Mouse (Mus musculus) spleen, adult 2 months (tissue): ENCODE measurements around the gene Dclre1b. TPM values are rescaled to one million over a fixed set of nuclear protein-coding genes. Genes with fewer than 3 reads are reported as not detected.
A peak's percentile ranks its signal among the peaks of the same experiment; 100 is the strongest.

Experiments used
- DNase-seq, 2 experiments: peaks; one replicate each; pipeline versions ENCODE4 v3.0.0 to v3.0.0-alpha.2; 2012 to 2021; ENCODE audit warnings: low spot score in 2 of 2, low read depth in 1 of 2
- H3K27ac ChIP-seq: fragments of 200-500 bp; 2 replicates; pipeline ENCODE4 v1.5.1; 2012; ENCODE audit warnings: low read length, inconsistent platforms; ENCODE audit not compliant: insufficient read depth
- H3K27me3 ChIP-seq: fragments of 200-500 bp; 2 replicates; pipeline ENCODE4 v1.6.1; 2012; ENCODE audit warnings: mild to moderate bottlenecking, moderate library complexity, low read length, inconsistent platforms; ENCODE audit not compliant: control insufficient read depth, insufficient read depth
- H3K36me3 ChIP-seq: fragments of 200-500 bp; 2 replicates; pipeline ENCODE4 v1.6.1; 2012; ENCODE audit warnings: mild to moderate bottlenecking, low read length, inconsistent platforms; ENCODE audit not compliant: control insufficient read depth, insufficient read depth
- H3K4me1 ChIP-seq: fragments of 200-500 bp; 2 replicates; pipeline ENCODE4 v1.6.1; 2011; ENCODE audit warnings: inconsistent platforms; ENCODE audit not compliant: control insufficient read depth, insufficient read depth, insufficient read length
- H3K4me3 ChIP-seq: fragments of 200-500 bp; 2 replicates; pipeline ENCODE4 v1.5.1; 2011; ENCODE audit warnings: mild to moderate bottlenecking, inconsistent platforms; ENCODE audit not compliant: insufficient read depth, insufficient read length; ENCODE audit errors: extremely low read depth
- CTCF ChIP-seq: fragments of 200-500 bp; IDR thresholded peaks from 2 replicates; pipeline ENCODE4 v1.5.1; 2011; ENCODE audit warnings: mild to moderate bottlenecking, inconsistent platforms; ENCODE audit not compliant: insufficient read depth, insufficient read length, insufficient replicate concordance; ENCODE audit errors: extremely low read depth
- POLR2A ChIP-seq: fragments of 200-500 bp; IDR thresholded peaks from 2 replicates; pipeline ENCODE4 v1.6.1; 2011; ENCODE audit warnings: low read depth, low read length, inconsistent platforms
- WGBS: fragments of 180-500 bp; shearing (Covaris S2); methylation state at CpG from one replicate; pipeline ENCODE4 v1.1.7; 2018; 5-methylcytosine and 5-hydroxymethylcytosine counted together
- polyA plus RNA-seq: library from polyadenylated mRNA; depleted of rRNA; stranded (reverse); fragments of >200 nt; gene quantifications from 2 replicates; pipeline ENCODE4 v1.2.3, GENCODE M21; 2012

The Dclre1b gene
- polyA plus RNA-seq, 1 experiment = 16.2 TPM

- no peaks in the 10 kb centered on the region for H3K27me3 ChIP-seq
- 37% methylated on average over 11 of the region's 11 CpGs for WGBS
- peaks cover 43% of the 10 kb centered on the region for H3K4me1 ChIP-seq
- peak overlapping the region; percentile 29; the same call in 1 of the 2 replicates for H3K27ac ChIP-seq
- H3K36me3 ChIP-seq = peaks cover 6% of the 10 kb centered on the region
- H3K4me3 ChIP-seq = no peak overlapping the region
- no peak for TF ChIP-seq CTCF
- TF ChIP-seq POLR2A = no peak
- DNase-seq = no peak
These were observed 31.3 kb downstream of the Dclre1b start for GRCm38 (mm10) chr3:103777940-103778339.

GRCm38 (mm10) chr3:103774009-103774408 lies 35.2 kb downstream of the Dclre1b start:
- Histone ChIP-seq H3K27me3 (no peaks in the 10 kb centered on the region), H3K4me1 (peaks cover 39% of the 10 kb centered on the region), H3K27ac (peak overlapping the region; percentile 86), H3K4me3 (peak overlapping the region; percentile 28; the same call in 1 of the 2 replicates), H3K36me3 (peaks cover 8% of the 10 kb centered on the region)
- WGBS = 13% methylated on average over 15 of the region's 15 CpGs
- DNase-seq = no peak
- TF ChIP-seq POLR2A (no peak), CTCF (no peak)

GRCm38 (mm10) chr3:103773508-103773907 lies 35.7 kb downstream of the Dclre1b start:
- Histone ChIP-seq H3K27ac (peak overlapping the region; percentile 86), H3K36me3 (peaks cover 11% of the 10 kb centered on the region), H3K4me1 (peaks cover 36% of the 10 kb centered on the region), H3K4me3 (no peak overlapping the region), H3K27me3 (no peaks in the 10 kb centered on the region)
- WGBS = 12% methylated on average over 3 of the region's 3 CpGs
- no peak for TF ChIP-seq CTCF
- TF ChIP-seq POLR2A = no peak
- no peak for DNase-seq

- TF ChIP-seq CTCF = no peak
- Histone ChIP-seq H3K36me3 (peaks cover 15% of the 10 kb centered on the region), H3K4me3 (no peak overlapping the region), H3K27me3 (no peaks in the 10 kb centered on the region), H3K4me1 (peaks cover 30% of the 10 kb centered on the region), H3K27ac (peak overlapping the region; percentile 86)
- 4% methylated on average over 4 of the region's 4 CpGs for WGBS
- DNase-seq = peak in 1 of 2 experiments; percentile 61
These were observed 36.4 kb downstream of the Dclre1b start for GRCm38 (mm10) chr3:103772846-103773245.

GRCm38 (mm10) chr3:103771531-103772130 lies 37.6 kb downstream of the Dclre1b start:
- 40% methylated on average over 9 of the region's 9 CpGs for WGBS
- Histone ChIP-seq H3K36me3 (peaks cover 17% of the 10 kb centered on the region), H3K27ac (peak overlapping the region; percentile 75; the same call in 1 of the 2 replicates)

GRCm38 (mm10) chr3:103766789-103767188 lies 42.5 kb downstream of the Dclre1b start:
- TF ChIP-seq CTCF = no peak
- Histone ChIP-seq H3K4me3 (no peak overlapping the region; the same call in 1 of the 2 replicates), H3K4me1 (peaks cover 7% of the 10 kb centered on the region), H3K27ac (no peak overlapping the region), H3K36me3 (peaks cover 36% of the 10 kb centered on the region), H3K27me3 (no peaks in the 10 kb centered on the region)
- DNase-seq = no peak
- WGBS = 87% methylated on average over 3 of the region's 3 CpGs

More at GRCm38 (mm10) chr3:103771531-103772130, 37.6 kb downstream of the Dclre1b start:
- Histone ChIP-seq H3K4me3 (no peak overlapping the region), H3K27me3 (no peaks in the 10 kb centered on the region), H3K4me1 (peaks cover 27% of the 10 kb centered on the region)
- no peak for TF ChIP-seq CTCF
- DNase-seq = no peak

- 92% methylated on average over 5 of the region's 5 CpGs for WGBS
- TF ChIP-seq CTCF (no peak), POLR2A (no peak)
- DNase-seq = no peak
These were observed 49.8 kb downstream of the Dclre1b start for GRCm38 (mm10) chr3:103759261-103759970.

More at GRCm38 (mm10) chr3:103759261-103759970, 49.8 kb downstream of the Dclre1b start:
- no peaks in the 10 kb centered on the region for H3K4me1 ChIP-seq
- no peak overlapping the region for H3K27ac ChIP-seq
- H3K4me3 ChIP-seq = no peak overlapping the region
- peaks cover 49% of the 10 kb centered on the region for H3K36me3 ChIP-seq
- no peaks in the 10 kb centered on the region for H3K27me3 ChIP-seq
